Mouse (Mus musculus): ENCODE measurements around the gene Tpst2.

The Tpst2 gene

DNA sequence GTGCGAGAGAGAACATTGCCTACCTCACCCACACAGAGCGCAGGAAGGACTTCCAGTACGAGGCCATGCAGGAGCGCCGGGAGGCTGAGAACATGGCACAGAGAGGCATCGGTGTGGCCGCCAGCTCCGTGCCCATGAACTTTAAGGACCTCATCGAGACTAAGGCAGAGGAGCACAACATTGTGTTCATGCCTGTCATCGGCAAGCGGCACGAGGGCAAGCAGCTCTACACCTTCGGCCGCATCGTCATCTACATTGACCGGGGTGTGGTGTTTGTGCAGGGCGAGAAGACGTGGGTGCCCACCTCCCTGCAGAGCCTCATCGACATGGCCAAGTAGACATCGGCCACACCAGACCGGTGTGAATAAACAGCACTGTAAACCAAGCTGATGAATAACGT is 60.5 kb downstream of the Tpst2 start:
- DNase-seq = no peak

DNA sequence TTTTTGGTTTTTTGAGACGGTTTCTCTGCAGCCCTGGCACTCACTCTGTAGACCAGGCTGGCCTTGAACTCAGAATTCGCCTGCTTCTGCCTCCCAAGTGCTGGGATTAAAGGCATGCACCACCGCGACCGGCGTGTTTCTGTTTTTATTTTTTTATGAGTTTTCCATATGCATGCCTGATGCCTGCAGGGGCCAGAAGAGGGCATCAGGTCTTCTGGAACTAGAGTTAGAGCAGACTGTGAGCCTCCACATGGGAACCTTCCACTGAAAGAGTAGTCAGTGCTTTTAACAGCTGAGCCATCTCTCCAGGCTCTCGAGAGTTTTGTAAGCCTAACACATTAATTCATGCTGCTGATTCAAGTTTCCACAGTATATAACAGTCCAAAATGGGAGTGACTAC is 62.7 kb downstream of the Tpst2 start:
- DNase-seq = no peak

DNA sequence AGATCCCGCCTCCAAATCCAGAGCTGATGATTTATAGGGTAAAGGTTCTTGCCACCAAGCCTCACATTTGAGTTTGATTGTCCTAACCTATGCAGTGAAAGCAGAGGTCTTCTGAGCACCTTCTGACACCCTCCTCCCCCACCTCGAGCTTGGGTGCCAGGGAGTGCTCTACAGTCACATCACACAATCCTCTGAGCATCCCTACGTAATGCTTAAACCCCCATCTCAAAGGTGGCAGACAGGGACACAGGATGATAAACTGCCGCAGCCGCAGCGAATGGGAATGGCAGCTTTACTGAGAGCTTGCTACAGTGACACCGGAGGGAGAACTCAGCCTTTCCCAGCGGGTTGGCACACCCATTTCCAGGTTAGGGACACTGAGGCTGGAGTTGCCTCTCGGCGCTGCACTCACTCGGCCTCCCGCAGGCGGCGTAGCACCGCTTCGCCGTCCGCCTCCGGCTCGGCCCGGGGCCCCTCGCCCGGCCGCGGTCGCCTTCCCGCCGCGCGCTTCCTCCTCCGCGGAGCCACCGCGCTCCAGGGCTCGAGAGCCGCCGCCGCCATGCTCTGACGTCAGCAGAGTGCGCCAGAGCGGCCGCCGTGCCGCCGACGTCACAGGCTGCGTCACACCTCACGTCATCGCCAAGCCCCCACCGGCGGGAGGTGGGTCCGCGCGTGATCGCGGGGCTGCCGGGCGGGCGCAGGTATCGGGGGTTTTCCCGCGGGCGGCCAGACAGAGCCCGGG is 66.1 kb downstream of the Tpst2 start, which contains the start of the genes Srrd and Hps4:
Gene Srrd (minus strand): TSS at position 578 of the 742 bp plus-strand sequence.
Gene Hps4 (plus strand): TSS at position 621 of the 742 bp plus-strand sequence.
- DNase-seq = peak; percentile 83 to 95

DNA sequence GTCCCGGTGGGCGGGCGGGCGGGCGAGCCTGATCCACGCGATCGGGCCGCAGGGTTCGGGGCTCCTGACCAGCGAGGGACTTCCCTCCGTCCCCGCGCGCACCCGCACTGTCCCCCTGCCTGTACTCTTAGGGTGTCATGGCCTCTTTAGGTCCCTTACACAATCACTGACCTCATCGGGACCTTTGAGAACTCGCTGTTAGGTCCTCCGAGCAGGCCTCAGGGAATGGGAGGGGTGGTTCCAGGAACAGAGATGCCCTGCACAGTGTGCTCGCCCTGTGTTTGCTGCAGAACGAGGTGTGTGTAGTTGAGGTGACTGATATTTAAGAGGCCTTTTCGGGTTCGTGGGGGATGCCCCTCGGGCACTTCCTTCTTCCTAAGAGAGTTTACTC is 66.7 kb downstream of the Tpst2 start:
- DNase-seq = no peak

DNA sequence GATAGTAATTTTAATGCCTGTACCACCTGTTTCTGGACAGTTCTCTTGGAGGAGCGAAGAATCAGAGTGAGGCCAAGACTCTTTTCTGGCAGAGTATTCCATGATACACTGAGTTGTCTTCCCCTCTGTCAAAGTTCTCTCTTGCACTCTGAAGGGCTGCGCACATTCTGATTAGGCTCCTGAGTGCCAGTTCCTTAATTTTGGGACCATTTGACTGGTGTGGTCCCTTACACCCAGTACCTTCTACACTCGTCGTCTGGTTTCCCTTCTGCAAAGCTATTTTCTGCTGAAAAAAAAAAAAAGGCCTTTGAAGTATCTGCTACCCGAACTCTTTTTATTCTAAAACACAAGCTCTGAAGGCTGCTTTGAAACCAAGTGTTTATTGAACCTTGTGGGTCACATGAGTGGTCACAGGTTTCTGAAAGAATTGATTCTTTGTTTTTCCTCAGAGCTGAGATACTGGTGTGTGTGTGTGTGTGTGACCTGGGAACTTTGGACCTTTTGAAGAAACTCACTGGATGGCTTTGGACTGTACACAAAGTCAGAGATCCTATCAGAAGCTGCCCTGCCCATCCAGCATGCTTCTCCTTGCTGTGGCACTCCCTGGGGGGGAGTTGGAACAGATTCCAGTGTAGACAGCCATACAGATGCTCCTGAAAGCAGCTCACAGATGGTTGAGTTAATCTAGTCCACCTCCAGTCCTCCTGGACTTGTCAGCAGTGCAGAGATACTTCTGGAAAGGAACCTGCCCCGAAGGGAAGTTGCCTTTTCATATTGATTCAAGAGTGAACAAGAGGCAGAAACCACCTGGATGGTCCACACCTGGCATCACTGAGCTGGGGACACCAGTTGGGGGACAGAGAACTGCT is 67.8 kb downstream of the Tpst2 start:
- DNase-seq = no peak

DNA sequence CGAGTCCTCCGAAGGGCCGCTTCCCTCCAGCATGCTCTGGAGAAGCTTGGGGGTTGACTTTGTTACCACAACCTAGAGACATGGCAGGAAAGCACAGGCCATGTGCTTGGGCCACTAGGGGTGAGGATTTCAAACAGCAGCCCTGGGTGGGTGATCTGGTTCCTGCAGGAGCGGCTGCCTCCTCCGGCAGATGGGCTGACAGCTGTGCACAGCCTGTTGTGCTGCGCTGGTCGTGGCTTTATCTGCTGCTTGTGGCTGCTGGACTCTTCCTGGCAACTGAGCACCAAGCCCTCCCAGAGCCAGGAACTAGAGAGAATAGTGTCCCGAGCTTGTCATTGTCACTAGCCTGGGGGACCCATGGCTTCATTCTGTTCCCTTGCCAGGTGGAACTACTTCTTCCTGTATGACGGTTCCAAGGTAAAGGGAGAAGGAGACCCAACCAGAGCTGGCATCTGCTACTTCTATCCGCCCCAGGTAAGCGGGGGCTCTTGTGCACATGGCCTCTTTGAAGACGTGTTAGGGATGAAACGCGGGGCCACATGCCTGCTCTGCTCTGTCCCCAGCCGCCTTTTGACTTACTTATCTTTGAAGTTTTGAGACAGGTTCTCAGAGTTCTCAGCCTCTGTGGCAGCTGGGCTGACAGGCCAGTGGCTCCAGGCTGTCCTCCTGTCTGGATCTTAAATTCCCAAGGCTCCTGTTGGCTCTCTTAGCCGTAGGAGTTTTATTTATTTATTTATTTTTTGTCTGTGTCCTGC is 69.9 kb downstream of the Tpst2 start:
- no peak for DNase-seq

DNA sequence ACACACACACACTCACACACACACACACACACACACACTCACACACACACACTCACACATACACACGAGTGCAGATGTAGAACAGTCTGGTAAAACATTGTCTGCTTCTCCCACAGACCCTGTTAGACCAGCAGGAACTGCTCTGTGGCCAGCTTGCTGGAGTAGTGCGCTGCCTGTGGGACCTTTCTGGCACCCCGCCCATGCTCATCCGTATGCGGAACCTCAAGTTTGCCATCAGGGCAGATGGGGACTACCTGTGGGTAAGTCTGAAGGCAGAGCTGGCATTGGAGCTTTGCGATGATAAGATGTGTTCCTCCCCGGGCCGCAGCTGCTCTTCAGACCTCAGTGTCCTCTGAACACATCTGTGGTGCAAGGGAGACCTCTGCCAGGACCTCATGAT is 72.7 kb downstream of the Tpst2 start:
- DNase-seq = no peak

DNA sequence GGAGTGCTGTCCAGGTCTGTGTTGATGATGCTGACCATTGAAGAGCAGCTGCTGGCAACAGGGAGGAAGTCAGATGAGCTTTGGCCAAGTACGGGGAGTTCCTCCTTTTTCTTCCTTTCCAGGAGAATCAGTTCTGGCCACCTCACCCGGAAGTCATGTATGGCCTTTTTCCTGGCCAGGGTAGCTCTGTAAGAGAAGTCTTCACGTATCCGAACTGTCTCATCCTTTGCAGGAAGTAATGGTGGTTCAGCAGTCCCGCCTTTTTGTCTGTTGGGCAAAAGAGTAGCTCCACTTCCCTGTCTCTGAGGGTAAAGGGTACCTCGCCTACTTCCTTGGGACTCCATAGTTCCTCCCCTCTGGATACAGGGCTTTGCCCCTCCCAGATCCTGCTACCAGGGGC is 79.0 kb downstream of the Tpst2 start:
- no peak for DNase-seq

DNA sequence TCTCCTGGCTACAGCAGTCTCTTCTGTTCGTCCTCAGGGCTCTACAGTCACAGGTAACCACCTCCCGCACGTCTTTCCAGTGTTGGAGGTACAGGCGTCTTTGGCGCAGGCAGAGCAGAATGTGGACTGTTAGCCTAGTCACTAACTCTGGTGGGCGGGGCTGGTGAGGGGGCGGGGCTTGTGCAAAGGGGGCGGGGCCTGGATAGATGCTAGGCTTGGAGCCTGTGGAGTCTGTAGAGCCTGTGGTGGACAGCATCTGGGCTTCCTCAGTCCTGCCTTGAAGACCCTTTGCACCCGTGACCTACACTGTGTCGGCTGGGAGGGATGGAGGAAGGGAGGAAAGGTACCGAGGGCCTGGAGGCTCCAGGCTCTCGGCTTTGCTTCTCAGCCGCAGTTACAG is 79.4 kb downstream of the Tpst2 start, which contains the start of gene Gm6583:
Gene Gm6583 (minus strand): TSS at position 124 of the 400 bp plus-strand sequence.
- no peak for DNase-seq

DNA sequence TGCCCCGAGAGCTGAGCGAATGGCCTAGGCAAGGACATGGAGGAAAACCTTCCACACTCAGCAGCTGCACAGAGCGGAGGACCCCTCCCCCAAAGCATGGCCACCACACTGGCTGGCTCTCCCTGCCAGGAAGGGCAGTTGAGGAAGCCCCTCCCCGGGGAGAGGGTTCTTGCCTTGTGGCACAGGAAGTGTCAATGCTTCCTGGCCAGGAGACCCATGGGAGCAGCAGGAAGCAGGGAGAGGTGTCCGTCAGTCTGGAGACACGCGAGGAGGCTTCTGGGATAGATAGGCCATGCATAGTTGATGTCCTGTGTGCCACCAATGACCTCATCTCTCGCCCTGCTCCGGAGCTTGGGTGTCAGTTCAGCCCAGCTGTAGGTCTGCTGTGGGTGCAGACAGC is 79.8 kb downstream of the Tpst2 start:
- DNase-seq = no peak

DNA sequence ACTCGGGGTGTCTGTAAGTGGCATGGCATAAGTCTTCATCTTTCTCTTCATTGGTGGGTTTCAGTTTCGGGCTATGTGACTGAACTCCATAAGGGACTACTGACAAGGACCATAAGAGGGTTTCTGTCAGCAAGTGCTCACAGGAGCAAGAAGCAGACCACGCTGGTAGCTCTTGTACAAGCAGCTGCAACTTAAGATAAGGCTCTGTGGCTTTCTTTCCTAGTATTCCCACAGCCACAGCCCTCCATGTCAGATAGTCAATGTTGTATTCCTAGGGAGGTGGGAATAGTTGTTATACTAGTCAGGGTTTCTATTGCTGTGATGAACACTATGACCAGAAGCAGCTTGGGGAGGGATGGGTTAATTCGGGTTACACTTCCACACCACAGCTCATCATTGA is 83.0 kb downstream of the Tpst2 start:
- no peak for DNase-seq

DNA sequence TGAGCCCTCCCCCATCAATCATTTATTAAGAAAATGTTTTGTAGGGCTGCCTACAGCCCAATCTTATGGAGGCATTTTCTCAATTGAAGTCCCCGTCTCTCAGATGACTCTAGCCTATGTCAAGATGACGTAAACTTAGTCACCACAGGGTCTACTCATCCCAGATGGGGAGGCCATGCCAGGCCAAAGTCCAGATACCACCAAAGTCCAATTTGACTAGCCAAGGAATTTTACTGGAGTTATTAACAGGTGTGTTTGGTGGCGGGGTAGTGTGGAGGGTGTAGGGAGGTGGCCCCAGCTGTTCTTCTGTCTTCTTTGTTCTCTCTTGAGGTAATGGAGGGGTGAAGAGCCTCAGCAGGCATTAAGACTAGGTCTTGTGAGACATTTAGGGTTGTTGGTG is 83.6 kb downstream of the Tpst2 start:
- DNase-seq = no peak

DNA sequence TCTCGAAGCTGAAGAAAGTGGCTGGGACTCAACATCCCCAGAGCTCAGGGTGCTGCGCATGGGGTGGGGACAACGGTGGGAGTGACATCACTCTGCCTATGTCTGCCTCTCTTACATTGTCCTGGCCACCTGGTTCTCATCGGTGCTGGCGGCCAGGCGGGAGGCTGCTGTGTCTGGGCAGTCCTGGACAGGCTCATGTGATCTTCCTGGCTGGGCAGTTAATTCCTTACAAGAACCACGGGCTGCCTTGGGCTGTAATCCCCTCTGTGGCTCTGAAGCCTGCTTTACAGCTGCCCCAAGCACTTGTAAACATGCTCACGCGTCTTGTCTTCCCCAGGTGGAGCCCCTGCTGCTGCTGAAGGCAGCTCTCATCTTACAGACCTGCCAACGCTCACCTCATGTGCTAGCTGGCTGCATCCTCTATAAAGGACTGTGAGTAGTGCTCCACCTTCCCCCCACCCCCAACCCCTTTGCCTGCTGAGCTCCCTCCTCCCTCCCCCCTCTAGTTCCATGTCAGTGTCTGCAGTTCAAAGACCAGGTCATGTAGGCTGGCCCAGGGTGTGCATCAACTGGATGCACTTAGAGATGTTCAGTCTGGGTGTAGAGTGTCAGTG is 87.8 kb downstream of the Tpst2 start:
- no peak for DNase-seq

Measured in cerebellum, adult 18-20 months (tissue).